Mouse (Mus musculus) CH12.LX (cell line): ENCODE measurements at regions not wholly inside any gene's neighbourhood (a gene's known extent, or its start where the extent isn't known, plus 50 kb on each side); places are given as distances from the start of the nearest gene placed in this dataset.
A peak's percentile ranks its signal among the peaks of the same experiment; 100 is the strongest.

Experiments used
- DNase-seq: peaks from one replicate; pipeline ENCODE4 v3.0.0-alpha.2; 2013; ENCODE audit errors: extremely low read depth
- H3K27ac ChIP-seq: 2 replicates; pipeline ENCODE4 v1.5.1; 2012; ENCODE audit warnings: low read depth, mild to moderate bottlenecking, control low read depth, moderate library complexity; ENCODE audit not compliant: insufficient read depth
- H3K27me3 ChIP-seq: replicated peaks from 2 replicates; pipeline ENCODE3; 2012; ENCODE audit warnings: inconsistent platforms
- H3K36me3 ChIP-seq, 2 experiments: replicated peaks in 1 of 2; 2 replicates each; pipeline versions ENCODE3 to v1.6.1; 2012; ENCODE audit warnings: inconsistent platforms in 1 of 2, low read length in 1 of 2, mild to moderate bottlenecking in 1 of 2, mixed read lengths in 1 of 2, moderate library complexity in 1 of 2; ENCODE audit not compliant: control insufficient read depth in 1 of 2, insufficient read depth in 1 of 2
- H3K4me1 ChIP-seq, 2 experiments: 2 replicates each; pipeline ENCODE4 v1.6.1; 2012; ENCODE audit warnings: inconsistent platforms in 1 of 2, moderate library complexity in 1 of 2; ENCODE audit not compliant: insufficient read depth in 2 of 2, control insufficient read depth in 1 of 2
- H3K4me2 ChIP-seq: 2 replicates; pipeline ENCODE4 v1.6.1; 2012; ENCODE audit warnings: low read depth, mild to moderate bottlenecking, control low read depth; ENCODE audit not compliant: poor library complexity, insufficient read depth, severe bottlenecking
- H3K4me3 ChIP-seq, 3 experiments: fragments of 150-350 bp in 1 of 3; sonication (generic) in 1 of 3; replicated peaks in 1 of 3; 2 replicates each; pipeline versions ENCODE3 to v1.5.1; 2011 to 2012; ENCODE audit warnings: low read depth in 2 of 3, low read length in 2 of 3, mild to moderate bottlenecking in 2 of 3, moderate library complexity in 2 of 3, control low read depth in 1 of 3, improper control_type of control experiment in 1 of 3, inconsistent platforms in 1 of 3, mixed read lengths in 1 of 3; ENCODE audit not compliant: poor library complexity in 1 of 3
- H3K79me2 ChIP-seq: replicated peaks from 2 replicates; pipeline ENCODE4 v1.6.1; 2012; ENCODE audit warnings: mild to moderate bottlenecking, moderate library complexity; ENCODE audit not compliant: control insufficient read depth, poor library complexity, insufficient read depth, severe bottlenecking; ENCODE audit errors: extremely low read depth
- H3K9ac ChIP-seq: 2 replicates; pipeline ENCODE4 v1.6.1; 2012; ENCODE audit warnings: low read depth, mild to moderate bottlenecking, control low read depth, moderate library complexity; ENCODE audit not compliant: insufficient read depth
- H3K9me3 ChIP-seq: replicated peaks from 2 replicates; pipeline ENCODE3; 2012; ENCODE audit warnings: low read length, inconsistent platforms, mixed read lengths
- BHLHE40 ChIP-seq: IDR thresholded peaks from 2 replicates; pipeline ENCODE4 v1.6.1; 2011; ENCODE audit warnings: mild to moderate bottlenecking, low read depth, low read length, improper control_type of control experiment
- CHD2 ChIP-seq: IDR thresholded peaks from 2 replicates; pipeline ENCODE4 v1.6.1; 2011; ENCODE audit warnings: low read length, improper control_type of control experiment
- CTCF ChIP-seq, 2 experiments: IDR thresholded peaks in 1 of 2; conservative IDR thresholded peaks in 1 of 2; 2 replicates each; pipeline ENCODE4 v1.5.1; 2011 to 2012; ENCODE audit warnings: low read depth in 2 of 2, low read length in 2 of 2, improper control_type of control experiment in 1 of 2, inconsistent platforms in 1 of 2, mild to moderate bottlenecking in 1 of 2, moderate library complexity in 1 of 2
- E2F4 ChIP-seq: IDR thresholded peaks from 2 replicates; pipeline ENCODE4 v1.6.1; 2011; ENCODE audit warnings: low read depth, low read length, improper control_type of control experiment; ENCODE audit not compliant: insufficient replicate concordance
- ELF1 ChIP-seq: IDR thresholded peaks from 2 replicates; pipeline ENCODE4 v1.6.1; 2014; ENCODE audit warnings: low read depth, mild to moderate bottlenecking, inconsistent platforms, low read length, improper control_type of control experiment
- EP300 ChIP-seq: IDR thresholded peaks from 2 replicates; pipeline ENCODE4 v1.6.1; 2011; ENCODE audit warnings: low read length, improper control_type of control experiment
- ETS1 ChIP-seq: conservative IDR thresholded peaks from 2 replicates; pipeline ENCODE4 v1.6.1; 2012; ENCODE audit warnings: low read depth, mild to moderate bottlenecking, inconsistent platforms, low read length, improper control_type of control experiment, moderate library complexity
- GABPA ChIP-seq: IDR thresholded peaks from 2 replicates; pipeline ENCODE4 v1.6.1; 2012; ENCODE audit warnings: low read depth, low read length, improper control_type of control experiment, inconsistent platforms; ENCODE audit not compliant: insufficient replicate concordance
- HCFC1 ChIP-seq: IDR thresholded peaks from 2 replicates; pipeline ENCODE4 v1.6.1; 2012; ENCODE audit warnings: low read depth, mild to moderate bottlenecking, inconsistent platforms, low read length, improper control_type of control experiment
- IRF4 ChIP-seq: IDR thresholded peaks from 2 replicates; pipeline ENCODE4 v1.6.1; 2014; ENCODE audit warnings: low read depth, mild to moderate bottlenecking, inconsistent platforms, low read length, improper control_type of control experiment
- JUN ChIP-seq: IDR thresholded peaks from 2 replicates; pipeline ENCODE4 v1.6.1; 2011; ENCODE audit warnings: low read depth, mild to moderate bottlenecking, low read length, improper control_type of control experiment, moderate library complexity; ENCODE audit not compliant: insufficient read depth
- JUND ChIP-seq: conservative IDR thresholded peaks from 2 replicates; pipeline ENCODE4 v1.6.1; 2011; ENCODE audit warnings: low read depth, low read length, improper control_type of control experiment
- KAT2A ChIP-seq: IDR thresholded peaks from 2 replicates; pipeline ENCODE4 v1.6.1; 2012; ENCODE audit warnings: low read length, improper control_type of control experiment, inconsistent platforms; ENCODE audit not compliant: insufficient replicate concordance
- MAFK ChIP-seq: IDR thresholded peaks from 2 replicates; pipeline ENCODE4 v1.6.1; 2011; ENCODE audit warnings: low read length, improper control_type of control experiment; ENCODE audit not compliant: insufficient replicate concordance
- MAZ ChIP-seq: IDR thresholded peaks from 2 replicates; pipeline ENCODE4 v1.6.1; 2012; ENCODE audit warnings: low read depth, mild to moderate bottlenecking, inconsistent platforms, low read length, improper control_type of control experiment, moderate library complexity
- MEF2A ChIP-seq: IDR thresholded peaks from 2 replicates; pipeline ENCODE4 v1.6.1; 2014; ENCODE audit warnings: low read depth, mild to moderate bottlenecking, inconsistent platforms, low read length, improper control_type of control experiment, borderline replicate concordance
- NRF1 ChIP-seq: IDR thresholded peaks from 2 replicates; pipeline ENCODE4 v1.6.1; 2014; ENCODE audit warnings: low read depth, mild to moderate bottlenecking, inconsistent platforms, low read length, improper control_type of control experiment, moderate library complexity
- PAX5 ChIP-seq: IDR thresholded peaks from 2 replicates; pipeline ENCODE4 v1.6.1; 2012; ENCODE audit warnings: low read length, inconsistent platforms, mixed read lengths
- POLR2A ChIP-seq: IDR thresholded peaks from 2 replicates; pipeline ENCODE4 v1.6.1; 2011; ENCODE audit warnings: low read depth, mild to moderate bottlenecking, improper control_type of control experiment, low read length
- POLR2AphosphoS2 ChIP-seq: IDR thresholded peaks from 2 replicates; pipeline ENCODE4 v1.6.1; 2011; ENCODE audit warnings: low read depth, low read length, improper control_type of control experiment
- RAD21 ChIP-seq: IDR thresholded peaks from 2 replicates; pipeline ENCODE4 v1.6.1; 2011; ENCODE audit warnings: low read depth, mild to moderate bottlenecking, low read length, improper control_type of control experiment, moderate library complexity
- SIN3A ChIP-seq: IDR thresholded peaks from 2 replicates; pipeline ENCODE4 v1.6.1; 2012; ENCODE audit warnings: low read length, improper control_type of control experiment, inconsistent platforms
- TCF12 ChIP-seq: IDR thresholded peaks from 2 replicates; pipeline ENCODE4 v1.6.1; 2014; ENCODE audit warnings: low read depth, mild to moderate bottlenecking, inconsistent platforms, low read length, improper control_type of control experiment
- UBTF ChIP-seq: IDR thresholded peaks from 2 replicates; pipeline ENCODE4 v1.6.1; 2012; ENCODE audit warnings: low read depth, mild to moderate bottlenecking, inconsistent platforms, low read length, improper control_type of control experiment, moderate library complexity
- USF1 ChIP-seq: IDR thresholded peaks from 2 replicates; pipeline ENCODE4 v1.6.1; 2014; ENCODE audit warnings: low read depth, mild to moderate bottlenecking, inconsistent platforms, low read length, improper control_type of control experiment
- ZC3H11A ChIP-seq: IDR thresholded peaks from 2 replicates; pipeline ENCODE4 v1.6.1; 2012; ENCODE audit warnings: low read depth, mild to moderate bottlenecking, inconsistent platforms, low read length, improper control_type of control experiment
- ZKSCAN1 ChIP-seq: IDR thresholded peaks from 2 replicates; pipeline ENCODE4 v1.6.1; 2012; ENCODE audit warnings: low read depth, inconsistent platforms, low read length, improper control_type of control experiment, borderline replicate concordance
- ZMIZ1 ChIP-seq: IDR thresholded peaks from 2 replicates; pipeline ENCODE4 v1.6.1; 2012; ENCODE audit warnings: low read depth, mild to moderate bottlenecking, inconsistent platforms, low read length, improper control_type of control experiment
- ZNF384 ChIP-seq: IDR thresholded peaks from 2 replicates; pipeline ENCODE4 v1.6.1; 2012; ENCODE audit warnings: low read depth, low read length, improper control_type of control experiment, inconsistent platforms
- dilution Hi-C: fragments of 300-500 bp; cut with MboI; formaldehyde crosslinking; loops from 2 replicates; pipeline ENCODE4 v1.14.3; 2020; ENCODE audit warnings: low sequenced_read_pairs; ENCODE audit not compliant: extremely low pct_unique_long_range_greater_than_20kb, extremely low pct_ligation_motif_present
- in situ Hi-C: fragments of 300-500 bp; cut with MboI; formaldehyde crosslinking; loops from 3 replicates; pipeline ENCODE4 v1.14.3; 2019; ENCODE audit warnings: low sequenced_read_pairs, low pct_ligation_motif_present, low pct_unique_long_range_greater_than_20kb, mixed read lengths

- Histone ChIP-seq H3K36me3 (no peaks in the 10 kb centered on the region), H3K79me2 (no peaks in the 10 kb centered on the region), H3K4me1 (peaks cover 0 to 11% of the 10 kb centered on the region in 2 experiments; a peak in 1 of 4 replicates), H3K27ac (no peak overlapping the region), H3K27me3 (no peaks in the 10 kb centered on the region), H3K4me3 (no peak overlapping the region), H3K9ac (no peak overlapping the region), H3K9me3 (peaks cover 5% of the 10 kb centered on the region), H3K4me2 (no peak overlapping the region)
- DNase-seq = peak; percentile 26
- TF ChIP-seq CHD2 (no peak), NRF1 (no peak), MAFK (no peak), MAZ (no peak), JUN (peak; percentile 77), ZKSCAN1 (no peak), GABPA (no peak), USF1 (no peak), UBTF (no peak), ETS1 (peak; percentile 58), EP300 (peak; percentile 74), POLR2A (no peak), MEF2A (peak; percentile 89), KAT2A (no peak), BHLHE40 (no peak), PAX5 (no peak), ZMIZ1 (no peak), CTCF (conservative IDR thresholded peaks at IDR 0.05 in 1 of 2, IDR thresholded peaks at IDR 0.05 in 1 of 2; ENCODE audit: low read depth in 2 of 2, low read length in 2 of 2) (no peak), IRF4 (0 out of 2 replicates have a peak, but pooled peaks have one; percentile 10), TCF12 (peak; percentile 69), RAD21 (no peak), ZNF384 (peak; percentile 58), SIN3A (no peak), POLR2AphosphoS2 (no peak), HCFC1 (no peak), ZC3H11A (no peak), JUND (peak; percentile 24; the same call in 1 of the 2 replicates), ELF1 (no peak), E2F4 (no peak)
- dilution Hi-C loops (no loop called here), in situ Hi-C loops (no loop called here)
These were observed 245.3 kb upstream of the Crbn start for GRCm38 (mm10) chr6:107045177-107045576.
